Mouse (Mus musculus): ENCODE measurements at regions not wholly inside any gene's neighbourhood (a gene's known extent, or its start where the extent isn't known, plus 50 kb on each side); places are given as distances from the start of the nearest gene placed in this dataset.

- no peak overlapping the region for H3K27ac ChIP-seq (ENCODE audit: low read depth)
- H3K36me3 ChIP-seq (ENCODE audit: insufficient read depth) = no peaks in the 10 kb centered on the region
- H3K27me3 ChIP-seq (ENCODE audit: insufficient read depth, low read length) = no peaks in the 10 kb centered on the region
- no peaks in the 10 kb centered on the region for H3K4me1 ChIP-seq (ENCODE audit: insufficient read depth)
- no peak overlapping the region for H3K4me2 ChIP-seq
- no peak for ATAC-seq (ENCODE audit: insufficient read depth)
- DNase-seq = no peak
- H3K4me3 ChIP-seq (ENCODE audit: low read depth, low read length) = no peak overlapping the region
- 77% methylated on average over 5 of the region's 5 CpGs for WGBS
- H3K9me3 ChIP-seq (ENCODE audit: low read depth, low read length) = no peaks in the 10 kb centered on the region
- no peak overlapping the region for H3K9ac ChIP-seq
- TF ChIP-seq CTCF (IDR thresholded peaks at IDR 0.05; ENCODE audit: low read depth) = no peak
These were observed 215.9 kb upstream of the Lrtm1 start for GRCm38 (mm10) chr14:28802126-28802525.

- H3K9ac ChIP-seq = no peak overlapping the region
- no peak overlapping the region for H3K4me3 ChIP-seq (ENCODE audit: low read depth, low read length)
- H3K36me3 ChIP-seq (ENCODE audit: insufficient read depth) = no peaks in the 10 kb centered on the region
- 60% methylated on average over 4 of the region's 4 CpGs for WGBS
- no peak overlapping the region for H3K4me2 ChIP-seq
- H3K4me1 ChIP-seq (ENCODE audit: insufficient read depth) = no peaks in the 10 kb centered on the region
- TF ChIP-seq CTCF (IDR thresholded peaks at IDR 0.05; ENCODE audit: low read depth) = no peak
- H3K9me3 ChIP-seq (ENCODE audit: low read depth, low read length) = no peaks in the 10 kb centered on the region
- DNase-seq (peak; percentile 33), ATAC-seq (ENCODE audit: insufficient read depth) (no peak)
- H3K27me3 ChIP-seq (ENCODE audit: insufficient read depth, low read length) = no peaks in the 10 kb centered on the region
- H3K27ac ChIP-seq (ENCODE audit: low read depth) = no peak overlapping the region
These were observed 209.9 kb upstream of the Lrtm1 start for GRCm38 (mm10) chr14:28808094-28808493.

GRCm38 (mm10) chr14:28809355-28809754 lies 208.7 kb upstream of the Lrtm1 start:
- no peak overlapping the region for H3K9ac ChIP-seq
- H3K4me3 ChIP-seq (ENCODE audit: low read depth, low read length) = no peak overlapping the region
- ATAC-seq (ENCODE audit: insufficient read depth) (no peak), DNase-seq (no peak)
- H3K4me2 ChIP-seq = no peak overlapping the region
- no peaks in the 10 kb centered on the region for H3K4me1 ChIP-seq (ENCODE audit: insufficient read depth)
- H3K36me3 ChIP-seq (ENCODE audit: insufficient read depth) = no peaks in the 10 kb centered on the region
- no peaks in the 10 kb centered on the region for H3K27me3 ChIP-seq (ENCODE audit: insufficient read depth, low read length)
- 61% methylated on average over 5 of the region's 5 CpGs for WGBS
- no peaks in the 10 kb centered on the region for H3K9me3 ChIP-seq (ENCODE audit: low read depth, low read length)
- no peak for TF ChIP-seq CTCF (IDR thresholded peaks at IDR 0.05; ENCODE audit: low read depth)
- H3K27ac ChIP-seq (ENCODE audit: low read depth) = no peak overlapping the region

- no peak overlapping the region for H3K4me3 ChIP-seq (ENCODE audit: low read depth, low read length)
- DNase-seq (no peak), ATAC-seq (ENCODE audit: insufficient read depth) (no peak)
- H3K9me3 ChIP-seq (ENCODE audit: low read depth, low read length) = no peaks in the 10 kb centered on the region
- H3K27ac ChIP-seq (ENCODE audit: low read depth) = no peak overlapping the region
- H3K4me1 ChIP-seq (ENCODE audit: insufficient read depth) = no peaks in the 10 kb centered on the region
- 72% methylated on average over 5 of the region's 5 CpGs for WGBS
- no peaks in the 10 kb centered on the region for H3K36me3 ChIP-seq (ENCODE audit: insufficient read depth)
- TF ChIP-seq CTCF (IDR thresholded peaks at IDR 0.05; ENCODE audit: low read depth) = no peak
- no peaks in the 10 kb centered on the region for H3K27me3 ChIP-seq (ENCODE audit: insufficient read depth, low read length)
- H3K4me2 ChIP-seq = no peak overlapping the region
- H3K9ac ChIP-seq = no peak overlapping the region
These were observed 197.0 kb upstream of the Lrtm1 start for GRCm38 (mm10) chr14:28820970-28821369.

GRCm38 (mm10) chr14:28827186-28827585 lies 190.8 kb upstream of the Lrtm1 start:
- Histone ChIP-seq H3K4me1 (ENCODE audit: insufficient read depth) (no peaks in the 10 kb centered on the region), H3K4me2 (no peak overlapping the region), H3K27ac (ENCODE audit: low read depth) (no peak overlapping the region), H3K36me3 (ENCODE audit: insufficient read depth) (no peaks in the 10 kb centered on the region), H3K9me3 (ENCODE audit: low read depth, low read length) (no peaks in the 10 kb centered on the region), H3K4me3 (ENCODE audit: low read depth, low read length) (no peak overlapping the region), H3K9ac (no peak overlapping the region), H3K27me3 (ENCODE audit: insufficient read depth, low read length) (no peaks in the 10 kb centered on the region)
- DNase-seq = peak; percentile 6
- no peak for TF ChIP-seq CTCF (IDR thresholded peaks at IDR 0.05; ENCODE audit: low read depth)
- no peak for ATAC-seq (ENCODE audit: insufficient read depth)
- WGBS = 39% methylated on average over 6 of the region's 6 CpGs

GRCm38 (mm10) chr14:28837117-28837516 lies 180.9 kb upstream of the Lrtm1 start:
- no peaks in the 10 kb centered on the region for H3K36me3 ChIP-seq (ENCODE audit: insufficient read depth)
- H3K27ac ChIP-seq (ENCODE audit: low read depth) = no peak overlapping the region
- no peak overlapping the region for H3K9ac ChIP-seq
- no peaks in the 10 kb centered on the region for H3K9me3 ChIP-seq (ENCODE audit: low read depth, low read length)
- ATAC-seq (ENCODE audit: insufficient read depth) (no peak), DNase-seq (no peak)
- H3K27me3 ChIP-seq (ENCODE audit: insufficient read depth, low read length) = no peaks in the 10 kb centered on the region
- H3K4me1 ChIP-seq (ENCODE audit: insufficient read depth) = no peaks in the 10 kb centered on the region
- TF ChIP-seq CTCF (IDR thresholded peaks at IDR 0.05; ENCODE audit: low read depth) = no peak
- H3K4me2 ChIP-seq = no peak overlapping the region
- H3K4me3 ChIP-seq (ENCODE audit: low read depth, low read length) = no peak overlapping the region

GRCm38 (mm10) chr14:28848831-28849590 lies 169.0 kb upstream of the Lrtm1 start:
- no peaks in the 10 kb centered on the region for H3K27me3 ChIP-seq (ENCODE audit: insufficient read depth, low read length)
- TF ChIP-seq CTCF (IDR thresholded peaks at IDR 0.05; ENCODE audit: low read depth) = peak; percentile 40
- ATAC-seq (ENCODE audit: insufficient read depth) (no peak), DNase-seq (peak; percentile 73)
- H3K36me3 ChIP-seq (ENCODE audit: insufficient read depth) = no peaks in the 10 kb centered on the region
- no peak overlapping the region for H3K27ac ChIP-seq (ENCODE audit: low read depth)
- H3K9me3 ChIP-seq (ENCODE audit: low read depth, low read length) = no peaks in the 10 kb centered on the region
- no peak overlapping the region for H3K4me2 ChIP-seq
- H3K4me3 ChIP-seq (ENCODE audit: low read depth, low read length) = no peak overlapping the region
- no peaks in the 10 kb centered on the region for H3K4me1 ChIP-seq (ENCODE audit: insufficient read depth)
- H3K9ac ChIP-seq = no peak overlapping the region
- WGBS = 14% methylated on average over 2 of the region's 2 CpGs
